Mouse (Mus musculus) megakaryocyte-erythroid progenitor cell, adult 5-6 weeks (primary cell): Measurements from ENCODE around the gene Hint1. TPM values are rescaled to one million over a fixed set of nuclear protein-coding genes. Genes with fewer than 3 reads are reported as not detected.
"Not testable (repeated sequence)": the region's sequence is repeated elsewhere in the genome, so short reads cannot be mapped to it uniquely, and the experiment has no call there.

Source experiments
- ATAC-seq: replicated peaks from 2 replicates; pipeline ENCODE4 v1.8.0; 2016; ENCODE audit warnings: mild to moderate bottlenecking, inconsistent platforms; ENCODE audit not compliant: severe bottlenecking, poor library complexity, low FRiP score, low TSS enrichment
- total RNA-seq, 2 experiments: library from RNA; stranded (forward) in 1 of 2; stranded (reverse) in 1 of 2; fragments of 200-1000, 215-1000 nt in 1 of 2; fragments of >200 nt in 1 of 2; fragmentation: Nextera tagmentation in 1 of 2; gene quantifications; 2 replicates each; pipeline ENCODE4 v1.2.3; 2014 to 2017

Gene Hint1
- total RNA-seq, 2 experiments from 2014 or later, result 368 to 641 TPM

DNA sequence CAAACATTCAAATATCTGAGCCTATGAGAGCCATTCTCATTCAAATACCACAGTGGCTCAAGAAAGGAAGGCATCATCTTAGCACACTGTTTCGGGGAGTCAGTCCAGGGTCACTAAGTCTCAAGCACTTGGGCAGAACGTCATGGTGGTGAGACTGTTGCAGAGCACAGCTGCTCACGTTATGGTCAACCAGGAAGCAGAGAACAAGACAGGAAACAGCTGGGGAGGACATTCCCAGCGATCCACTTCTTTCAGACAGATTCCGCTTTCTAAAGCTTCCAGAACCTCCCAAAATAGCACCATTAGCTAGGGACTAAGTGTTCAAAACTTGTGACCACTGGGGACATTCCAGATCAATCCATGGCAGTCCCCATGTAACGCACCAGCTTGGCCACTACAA, 21.7 kb downstream of the Hint1 start:
- no peak for ATAC-seq

DNA sequence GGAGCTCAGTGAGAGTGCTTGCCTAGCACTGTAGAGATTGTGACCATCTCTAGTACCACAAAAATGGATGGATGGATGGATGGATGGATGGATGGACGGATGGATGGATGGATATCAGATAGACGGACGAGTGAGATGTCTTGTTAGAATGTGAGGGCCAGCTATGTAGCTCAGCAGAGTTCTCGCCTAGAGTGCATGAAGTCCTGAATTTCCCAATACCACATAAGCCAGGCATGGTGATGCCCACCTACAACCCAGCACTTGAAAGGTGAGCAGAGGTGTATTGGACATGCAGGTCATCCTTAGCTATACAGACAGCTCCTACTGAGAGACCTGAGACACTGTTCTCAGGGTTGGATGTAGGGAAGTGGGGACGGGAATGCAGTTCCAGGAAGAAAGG, 25.2 kb downstream of the Hint1 start:
- ATAC-seq, result no peak

DNA sequence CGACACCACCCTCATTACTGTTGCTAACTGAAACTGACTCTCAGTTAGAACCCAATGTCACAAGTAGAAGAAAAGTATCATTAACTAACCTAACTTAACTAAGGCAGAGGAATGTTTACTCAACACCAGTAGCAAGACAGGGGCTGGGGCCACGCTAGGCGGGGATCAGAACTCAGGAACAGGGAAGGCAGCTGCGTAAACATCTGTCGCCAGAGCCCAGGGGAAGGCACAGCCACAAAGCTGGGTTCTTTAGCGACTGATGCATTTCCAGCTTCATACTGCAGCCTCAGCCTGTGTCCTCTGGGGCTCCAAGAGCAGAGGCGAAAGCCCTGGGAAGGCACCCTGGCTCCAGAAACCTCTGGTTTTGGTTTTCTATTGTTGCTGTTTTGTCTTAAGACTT, 25.9 kb downstream of the Hint1 start:
- ATAC-seq, result no peak

DNA sequence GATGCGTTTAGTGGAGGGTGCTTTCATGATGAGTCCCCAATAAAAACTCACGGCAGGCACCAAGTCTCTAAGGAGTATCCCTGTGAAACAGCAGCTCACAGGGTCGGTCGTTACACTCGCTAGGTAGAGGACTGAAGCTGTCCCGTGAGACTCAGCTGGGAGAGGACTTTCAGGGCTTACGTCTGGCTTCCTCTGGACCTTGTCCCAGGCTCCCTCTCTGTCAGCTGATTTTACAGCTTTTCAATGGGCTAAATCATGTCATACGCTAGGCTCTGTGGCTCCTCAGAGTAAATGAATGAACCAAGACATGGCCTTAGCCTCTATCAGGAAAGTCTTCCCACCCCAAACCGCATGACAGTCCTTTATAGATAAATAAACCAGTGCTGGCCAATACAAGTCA, 28.4 kb downstream of the Hint1 start:
- no peak for ATAC-seq

DNA sequence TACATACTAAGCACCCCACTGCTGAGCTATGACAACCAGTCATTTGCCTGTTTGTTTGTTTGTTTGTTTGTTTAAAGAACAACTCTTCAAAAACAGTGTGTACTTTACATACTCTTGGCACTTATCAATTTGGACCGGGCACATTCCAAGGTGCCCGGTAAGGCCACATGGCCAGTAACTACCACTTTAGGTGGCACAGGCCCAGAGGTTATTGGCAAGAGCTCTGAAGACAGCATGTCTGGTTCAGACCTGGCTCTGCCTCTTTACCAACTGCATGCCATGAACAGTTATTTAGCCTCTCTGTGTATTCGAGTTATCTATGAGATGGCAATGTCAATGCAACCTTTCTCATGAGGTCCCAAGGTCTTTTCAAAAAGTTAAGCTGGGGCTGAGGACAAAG, 30.5 kb downstream of the Hint1 start:
- not testable (repeated sequence) for ATAC-seq

DNA sequence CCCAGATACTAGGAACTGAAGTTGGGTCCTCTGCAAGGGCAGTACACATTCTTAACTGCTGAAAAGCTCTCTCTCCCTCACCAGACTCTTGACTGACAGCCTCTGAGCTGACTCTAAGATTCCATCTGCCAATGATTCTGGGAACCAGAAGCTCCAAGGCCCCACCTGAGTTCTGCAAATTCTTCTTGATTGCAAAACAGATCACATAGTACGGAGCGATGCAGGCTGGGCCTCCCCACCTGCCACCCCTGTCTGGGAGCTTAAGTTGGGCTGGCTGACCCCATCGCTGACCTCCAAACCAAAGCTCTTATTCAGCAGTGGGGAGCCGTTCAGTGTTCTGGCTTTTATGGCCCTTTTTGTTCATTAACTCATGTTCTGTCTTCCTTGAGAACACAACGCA, 31.3 kb downstream of the Hint1 start:
- no peak for ATAC-seq

DNA sequence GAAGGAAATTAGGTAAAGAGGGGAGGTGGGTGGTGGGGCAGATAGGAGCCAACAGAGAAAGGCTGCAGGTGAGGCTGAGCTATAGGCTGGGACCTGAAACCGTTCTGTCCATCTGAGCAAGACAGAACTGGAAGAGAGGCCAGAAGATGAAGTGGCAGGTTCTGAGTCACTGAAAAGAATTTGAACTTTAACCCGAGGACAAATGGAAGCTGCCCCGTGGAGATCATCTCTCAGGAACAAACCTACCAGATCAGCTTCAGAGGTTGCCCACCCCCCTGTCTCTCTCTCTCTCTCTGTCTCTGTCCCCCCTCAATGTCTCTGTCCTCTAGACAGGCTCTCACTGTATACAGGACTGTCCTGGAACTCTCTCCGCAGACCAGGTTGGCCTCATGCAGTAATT, 33.5 kb downstream of the Hint1 start:
- no peak for ATAC-seq

DNA sequence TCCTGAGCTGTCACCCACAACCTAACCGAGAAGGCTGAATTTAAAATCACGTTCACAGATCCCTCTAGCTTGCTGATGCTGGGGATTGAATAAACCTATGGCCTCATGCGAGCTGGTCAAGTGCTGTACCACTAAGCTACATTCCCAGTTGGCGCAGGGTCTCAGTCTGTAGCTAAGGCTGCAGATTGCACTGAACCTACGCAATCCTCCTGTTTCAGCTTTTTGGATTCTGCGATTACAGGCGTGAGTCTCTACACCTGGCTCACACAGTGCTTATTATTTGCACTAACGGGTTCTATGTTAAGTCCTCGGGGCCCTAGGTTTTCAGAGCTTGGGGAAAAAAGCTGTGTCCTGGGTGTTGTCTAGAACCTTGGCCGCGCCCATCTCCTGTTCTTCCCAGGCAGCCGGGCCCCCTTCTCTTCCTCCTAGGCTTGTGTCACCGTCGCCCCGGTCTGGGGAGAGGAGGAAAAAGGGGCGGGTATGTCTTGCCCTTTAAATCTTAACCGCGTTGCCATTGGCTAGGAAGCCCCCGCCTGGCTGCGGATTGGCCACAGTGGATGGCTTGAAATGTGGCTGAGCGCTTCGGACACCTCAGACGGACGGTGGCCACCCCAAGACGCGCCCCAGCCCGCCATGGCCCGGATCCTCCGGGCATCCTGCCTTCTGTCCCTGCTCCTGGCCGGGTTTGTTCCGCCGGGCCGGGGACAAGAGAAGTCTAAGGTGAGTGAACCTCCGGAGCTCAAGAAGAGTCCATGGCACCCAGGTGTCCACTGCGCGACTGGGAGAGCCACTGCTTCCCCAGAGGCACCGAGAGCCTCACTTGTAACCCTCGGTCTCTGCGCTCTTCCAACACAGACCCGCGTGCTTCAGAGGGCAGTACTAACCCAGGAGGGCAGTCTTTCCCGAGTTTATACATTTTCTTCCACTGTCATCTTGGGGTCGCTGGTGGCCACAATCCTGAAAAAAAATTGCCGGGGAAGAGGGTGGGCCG, 36.4 kb downstream of the Hint1 start, which contains the start of gene Gpx3:
TSS of gene Gpx3 (plus strand) at position 121 of the 991 bp plus-strand sequence.
- ATAC-seq, result no peak

DNA sequence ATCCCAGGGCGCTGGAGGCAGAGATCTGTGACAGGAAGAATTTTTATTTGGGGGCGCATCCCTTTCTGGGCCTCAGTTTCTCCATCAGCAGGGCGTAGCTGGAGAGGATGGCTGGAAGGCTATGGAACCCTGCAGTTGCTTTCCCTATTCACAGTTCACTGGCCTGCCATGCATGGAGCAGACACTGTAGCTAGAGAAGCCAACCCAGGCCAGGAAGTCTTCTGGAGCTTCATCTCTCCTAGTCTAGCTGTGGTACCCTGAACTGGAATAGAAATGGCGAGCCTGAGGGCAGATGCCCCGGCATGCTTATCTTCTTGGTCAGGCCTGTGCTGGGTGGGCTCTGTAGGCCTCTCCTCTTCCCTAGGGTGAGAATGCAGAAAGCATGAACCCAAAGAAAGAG, 37.2 kb downstream of the Hint1 start:
- ATAC-seq, result no peak

DNA sequence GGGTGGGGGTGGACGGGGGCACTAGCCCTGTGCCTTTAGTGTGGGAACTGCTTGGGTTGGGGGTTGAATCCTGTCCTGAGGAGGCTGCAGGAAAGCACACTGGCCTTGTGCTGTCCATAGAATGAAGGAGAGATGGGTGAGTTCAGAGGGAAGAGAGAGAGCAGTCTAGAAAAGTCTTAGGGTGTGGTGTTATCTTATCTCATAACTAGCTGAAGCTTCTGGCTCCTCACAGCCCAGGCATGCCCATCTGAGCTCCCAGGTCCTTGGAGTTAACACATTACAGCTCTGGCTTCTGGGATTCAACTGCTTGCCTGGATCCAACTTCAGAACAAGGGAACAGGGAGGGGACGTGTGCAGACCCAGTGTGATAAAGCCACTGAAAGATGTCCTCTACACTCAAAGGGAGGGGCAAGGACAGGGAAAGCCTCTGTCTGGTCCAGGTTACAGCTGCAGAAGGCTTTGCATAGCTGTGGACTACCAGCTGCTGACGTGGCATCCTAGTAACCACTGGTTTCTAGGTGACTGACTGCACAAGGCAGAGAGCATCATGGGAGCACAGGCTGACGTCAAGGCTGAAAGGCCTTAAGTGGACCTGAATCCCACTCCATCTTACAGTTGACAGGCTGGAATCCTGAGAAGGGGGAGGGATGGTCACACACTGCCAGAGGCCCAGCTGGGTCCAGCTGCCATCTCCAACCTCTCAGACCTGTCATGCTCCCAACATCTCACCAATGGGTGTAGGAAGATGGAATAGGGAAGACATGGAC, 37.9 kb downstream of the Hint1 start:
- ATAC-seq, result peak; percentile 56

DNA sequence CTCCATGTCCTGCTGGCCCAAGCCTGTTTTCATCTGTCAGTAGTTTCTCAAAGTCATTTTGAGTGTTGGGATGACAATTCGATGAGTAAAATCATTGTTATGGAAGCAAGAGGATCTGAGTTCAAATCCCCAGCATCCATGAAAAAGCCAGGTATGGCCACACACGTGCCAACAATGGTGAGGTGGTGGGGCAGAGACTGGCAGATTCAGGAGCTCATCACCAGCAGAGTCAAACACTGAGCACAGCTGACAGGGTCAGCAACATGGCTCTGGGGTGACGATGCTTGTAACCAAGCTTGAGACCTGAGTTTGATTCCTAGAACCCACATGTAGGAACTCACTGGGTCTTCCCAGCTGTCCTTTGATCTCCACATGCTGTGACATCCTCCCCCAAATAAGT, 38.9 kb downstream of the Hint1 start:
- ATAC-seq, result no peak

DNA sequence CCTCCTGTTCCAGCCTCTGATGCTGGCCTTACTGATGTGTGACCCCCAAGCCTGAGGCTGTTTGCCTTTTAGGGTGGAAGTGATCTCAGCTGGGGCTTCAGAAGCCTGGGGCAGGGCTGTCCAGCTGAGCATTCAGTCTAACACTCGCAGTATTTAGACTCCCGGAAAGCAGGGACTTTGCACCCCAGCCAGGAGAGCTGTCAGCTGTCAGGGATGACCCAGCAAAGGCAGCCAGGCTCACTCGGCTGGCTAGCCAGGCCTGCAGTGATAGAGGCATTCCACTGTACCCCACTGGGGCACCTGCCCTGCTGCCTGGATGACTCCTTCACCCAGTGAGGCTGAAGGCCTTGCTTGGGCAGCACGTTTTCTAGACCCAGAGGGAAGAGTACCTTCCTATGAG, 39.7 kb downstream of the Hint1 start:
- no peak for ATAC-seq

DNA sequence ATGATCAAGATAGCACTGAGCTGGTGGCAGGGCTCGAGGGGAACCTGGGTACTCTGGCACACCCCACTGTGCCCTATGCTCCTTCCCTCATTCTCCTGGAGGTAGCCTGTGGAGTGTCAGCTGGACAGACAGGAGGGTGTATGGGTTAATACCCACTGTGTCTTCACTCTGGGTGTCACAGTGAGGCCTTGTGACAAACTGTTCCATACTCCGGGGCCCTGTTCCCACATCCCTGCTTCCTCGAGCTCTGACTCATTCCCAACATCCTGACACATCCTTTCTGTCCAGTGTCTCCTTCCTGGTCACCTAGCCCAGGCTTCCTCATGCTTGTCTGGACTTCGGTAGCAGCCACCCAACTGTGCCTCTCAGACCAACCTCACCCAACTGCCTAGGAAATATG, 40.3 kb downstream of the Hint1 start:
- no peak for ATAC-seq

DNA sequence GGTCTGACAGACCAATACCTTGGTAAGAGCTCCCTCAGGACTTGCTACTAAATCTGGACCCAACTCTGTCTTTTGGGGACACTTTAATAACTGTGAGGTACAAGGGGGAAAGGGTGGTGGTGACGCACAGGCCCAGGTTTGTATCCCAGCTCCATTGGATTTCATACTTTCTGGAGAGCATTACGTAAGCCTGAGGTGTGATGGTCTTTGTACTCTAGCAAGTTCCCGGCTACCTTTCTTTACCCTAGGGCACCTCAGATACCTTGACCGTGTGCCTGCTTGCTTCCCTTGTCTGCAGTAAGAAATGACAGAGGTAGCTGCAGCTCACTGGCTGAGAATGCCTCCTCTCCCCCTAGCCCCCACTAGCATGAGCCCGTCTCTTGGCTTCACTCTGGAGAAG, 41.1 kb downstream of the Hint1 start:
- ATAC-seq, result no peak

DNA sequence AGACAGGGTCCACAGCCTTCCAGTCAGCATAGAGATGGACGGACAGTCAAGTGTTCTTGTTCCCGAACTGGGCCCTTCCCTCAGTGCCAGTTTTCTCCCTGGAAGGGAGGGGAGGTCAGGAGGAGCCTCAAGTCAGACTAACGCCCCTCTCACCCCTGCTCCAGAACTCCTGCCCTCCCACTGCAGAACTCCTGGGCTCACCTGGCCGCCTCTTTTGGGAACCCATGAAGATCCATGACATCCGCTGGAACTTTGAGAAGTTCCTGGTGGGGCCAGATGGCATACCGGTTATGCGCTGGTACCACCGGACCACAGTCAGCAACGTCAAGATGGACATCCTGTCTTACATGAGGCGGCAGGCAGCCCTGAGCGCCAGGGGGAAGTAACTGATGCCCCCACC, 43.1 kb downstream of the Hint1 start:
- ATAC-seq, result no peak

DNA sequence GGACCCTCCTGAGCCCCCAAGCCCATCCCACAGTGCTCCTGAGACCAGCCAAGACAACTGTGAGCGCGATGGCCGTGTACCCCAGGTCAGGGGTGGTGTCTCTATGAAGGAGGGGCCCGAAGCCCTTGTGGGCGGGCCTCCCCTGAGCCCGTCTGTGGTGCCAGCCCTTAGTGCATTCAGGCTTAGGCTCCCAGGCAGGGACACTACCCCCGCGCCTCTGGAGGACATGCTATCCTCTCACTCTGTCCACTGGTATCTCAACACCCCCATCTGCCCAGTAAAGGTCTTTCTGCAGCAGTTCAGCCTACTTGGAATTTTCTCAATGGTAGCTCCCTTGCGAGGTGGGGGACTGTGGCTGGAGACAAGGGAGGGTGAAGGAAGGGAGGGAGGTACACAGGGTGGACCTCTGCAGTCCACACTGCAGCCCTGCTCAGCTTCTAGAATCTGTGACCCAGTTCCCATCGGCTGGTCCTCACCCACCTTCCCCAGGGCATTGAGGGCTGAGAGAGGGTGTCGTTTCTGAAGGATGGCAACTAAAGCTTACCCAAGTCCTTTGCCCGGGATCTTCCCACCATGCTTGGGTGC, 44.0 kb downstream of the Hint1 start:
- no peak for ATAC-seq

DNA sequence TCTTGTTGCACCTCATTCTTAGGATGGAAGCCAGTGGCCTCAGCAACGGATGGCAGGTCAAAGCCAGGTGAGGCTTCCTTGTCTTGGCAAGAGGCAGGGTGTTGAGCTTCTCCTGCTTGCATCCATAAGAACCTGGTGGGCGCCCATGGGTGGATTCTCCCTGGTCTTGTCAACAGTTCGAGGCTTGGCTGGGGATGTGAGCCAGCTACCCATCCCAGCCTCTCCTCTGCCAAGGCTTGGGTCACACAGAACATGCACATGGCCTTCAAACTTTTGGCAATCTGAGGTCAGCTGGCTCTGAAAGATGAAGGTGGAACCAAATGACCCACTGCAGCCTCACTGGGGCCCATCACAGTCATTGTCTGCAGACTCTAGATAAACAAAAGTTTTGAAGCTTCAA, 45.0 kb downstream of the Hint1 start:
- ATAC-seq, result no peak

DNA sequence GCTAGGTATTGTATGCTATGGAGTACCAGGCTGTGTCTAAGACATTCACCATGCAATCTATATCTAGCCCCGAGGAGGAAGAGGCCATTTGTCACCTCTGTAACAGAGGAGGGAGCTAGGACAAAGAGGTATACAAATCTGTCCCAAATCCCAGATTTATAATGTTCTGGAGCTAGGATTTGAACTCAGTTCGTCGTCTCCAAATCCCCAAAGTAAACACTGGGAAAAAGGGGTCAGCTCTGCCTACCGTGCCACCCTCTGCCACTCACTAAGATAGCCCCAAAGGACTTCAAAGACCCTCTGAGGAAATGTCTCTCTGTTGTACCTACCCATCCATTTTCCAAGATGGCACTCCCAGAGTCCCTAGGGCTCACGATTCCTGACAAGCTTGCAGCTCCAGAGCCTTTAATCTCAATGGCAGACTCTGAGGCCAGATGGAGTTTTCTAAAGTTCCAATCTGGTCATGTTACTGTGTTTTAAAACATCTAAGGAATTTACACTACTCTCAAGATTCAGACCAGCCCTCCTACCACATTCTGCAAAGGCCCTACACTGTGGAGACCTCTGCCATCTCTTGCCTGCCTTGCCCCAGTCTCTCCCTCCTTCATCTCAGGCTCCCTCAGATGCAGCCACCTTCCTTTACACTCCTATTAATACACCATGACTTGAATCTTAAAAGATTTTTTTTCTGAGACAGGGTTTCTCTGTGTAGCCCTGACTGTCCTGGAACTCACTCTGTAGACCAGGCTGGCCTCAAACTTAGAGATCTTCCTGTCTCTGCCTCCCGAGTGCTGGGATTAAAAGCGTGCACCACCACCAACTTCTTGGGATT, 45.7 kb downstream of the Hint1 start:
- ATAC-seq, result no peak

DNA sequence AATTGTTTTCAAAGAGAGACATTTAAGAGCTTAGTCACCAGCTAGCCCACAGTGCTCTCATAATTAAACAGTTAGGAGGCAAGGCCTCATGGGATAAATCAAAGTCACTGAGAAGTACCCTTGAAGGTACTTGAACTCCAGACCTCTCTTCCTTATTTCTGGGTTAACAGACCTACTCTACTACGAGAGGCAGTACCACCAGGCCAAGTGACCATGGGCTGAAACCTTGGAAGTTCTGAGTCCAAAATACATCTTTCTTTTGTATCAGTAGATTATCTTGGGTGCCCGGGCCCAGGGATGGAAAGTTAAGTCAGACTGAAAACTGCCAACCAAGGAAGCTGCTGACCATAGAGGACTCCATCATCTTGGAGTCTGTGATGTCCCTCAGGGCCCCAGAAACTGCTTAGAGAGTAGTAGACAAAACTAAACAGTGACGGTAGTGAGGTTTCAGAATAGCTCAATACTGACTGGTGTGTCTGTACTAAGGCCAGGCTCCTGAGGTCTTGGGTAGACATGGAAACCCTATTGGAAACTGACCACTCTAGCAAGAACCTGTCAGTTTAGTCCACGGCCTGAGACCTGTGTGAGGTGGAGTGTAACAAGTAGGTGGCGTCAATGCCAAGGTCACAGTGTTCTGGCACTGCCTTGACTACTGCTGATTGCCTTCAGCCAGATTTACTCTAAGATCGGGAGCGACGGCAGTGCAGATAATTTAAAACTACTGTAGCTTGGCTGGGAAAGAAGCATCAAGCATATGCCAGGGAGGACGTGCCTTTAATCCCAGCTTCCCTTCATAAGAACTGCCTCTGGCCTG, 46.5 kb downstream of the Hint1 start:
- ATAC-seq, result no peak
